Mouse (Mus musculus): Measurements from ENCODE around the gene Ttc37. TPM values are rescaled to one million over a fixed set of nuclear protein-coding genes. Genes with fewer than 3 reads are reported as not detected.

Ttc37 gene
- polyA plus RNA-seq, 1 experiment from 2014 or later = 20.6 TPM

DNA sequence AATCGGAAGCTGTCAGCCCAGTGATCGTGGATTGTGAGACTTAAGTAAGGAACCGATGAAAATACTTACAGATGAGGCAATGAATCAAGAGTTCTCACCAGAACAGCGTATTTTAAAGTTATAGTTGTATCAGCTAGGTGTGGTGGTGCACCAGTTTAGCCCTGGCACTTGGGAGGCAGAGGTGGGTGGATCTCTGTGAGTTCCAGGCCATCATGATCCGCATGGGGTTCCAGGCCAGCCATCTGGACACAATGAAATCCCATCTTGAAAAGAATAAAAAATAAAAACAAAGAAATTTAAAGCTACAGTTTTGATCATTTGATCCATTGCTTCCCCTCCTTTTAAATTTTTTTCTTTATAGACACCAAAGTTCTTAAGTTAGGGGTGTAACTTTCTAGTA is 89.1 kb downstream of the Ttc37 start:
- no peak for DNase-seq (ENCODE audit: low spot score)
- no peak for ATAC-seq (ENCODE audit: insufficient number of reproducible peaks, low FRiP score, low TSS enrichment, low read depth)
- H3K4me1 ChIP-seq (ENCODE audit: control insufficient read depth, insufficient read depth, low read length) = no peaks in the 10 kb centered on the region
- 97% methylated on average over 5 of the region's 5 CpGs for WGBS
- no peak overlapping the region for H3K27ac ChIP-seq (replicated peaks; ENCODE audit: low read depth, low read length)
- no peaks in the 10 kb centered on the region for H3K9me3 ChIP-seq (ENCODE audit: control insufficient read depth, low read length)
- no peak overlapping the region for H3K4me3 ChIP-seq (ENCODE audit: low read depth, low read length)
- no peaks in the 10 kb centered on the region for H3K27me3 ChIP-seq (ENCODE audit: control insufficient read depth, insufficient read depth, low read length)
- H3K36me3 ChIP-seq (ENCODE audit: control insufficient read depth, insufficient read depth, low read length) = peaks cover 2% of the 10 kb centered on the region; the same call in 1 of the 2 replicates
- H3K4me2 ChIP-seq (ENCODE audit: low read depth, severe bottlenecking) = no peak overlapping the region
- no peak overlapping the region for H3K9ac ChIP-seq (ENCODE audit: low read length)

DNA sequence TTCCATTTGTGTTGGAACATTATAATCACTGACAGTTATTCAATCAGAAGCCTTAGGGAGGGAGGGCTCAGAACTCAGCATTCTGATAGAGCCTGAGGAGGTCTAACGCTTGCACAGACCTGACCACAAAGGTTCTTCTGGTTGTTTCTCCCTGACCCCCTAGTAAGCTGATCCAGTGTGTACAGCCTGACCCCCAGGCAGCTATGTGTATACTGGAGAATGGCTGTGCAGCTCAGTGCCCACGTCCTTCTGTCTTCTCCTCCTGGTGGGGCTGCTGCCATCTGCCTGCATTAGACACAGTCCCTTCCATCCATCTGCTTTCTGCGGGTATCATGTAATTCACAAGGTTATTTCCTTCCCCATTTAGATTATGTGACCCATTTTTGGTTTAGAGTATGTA is 90.7 kb downstream of the Ttc37 start:
- Histone ChIP-seq H3K9ac (ENCODE audit: low read length) (no peak overlapping the region), H3K36me3 (ENCODE audit: control insufficient read depth, insufficient read depth, low read length) (peaks cover 2% of the 10 kb centered on the region; the same call in 1 of the 2 replicates), H3K4me3 (ENCODE audit: low read depth, low read length) (no peak overlapping the region), H3K27ac (replicated peaks; ENCODE audit: low read depth, low read length) (no peak overlapping the region), H3K27me3 (ENCODE audit: control insufficient read depth, insufficient read depth, low read length) (no peaks in the 10 kb centered on the region), H3K4me1 (ENCODE audit: control insufficient read depth, insufficient read depth, low read length) (no peaks in the 10 kb centered on the region), H3K4me2 (ENCODE audit: low read depth, severe bottlenecking) (no peak overlapping the region), H3K9me3 (ENCODE audit: control insufficient read depth, low read length) (no peaks in the 10 kb centered on the region)
- ATAC-seq (ENCODE audit: insufficient number of reproducible peaks, low FRiP score, low TSS enrichment, low read depth) = no peak
- WGBS = 91% methylated on average over 3 of the region's 3 CpGs
- no peak for DNase-seq (ENCODE audit: low spot score)

DNA sequence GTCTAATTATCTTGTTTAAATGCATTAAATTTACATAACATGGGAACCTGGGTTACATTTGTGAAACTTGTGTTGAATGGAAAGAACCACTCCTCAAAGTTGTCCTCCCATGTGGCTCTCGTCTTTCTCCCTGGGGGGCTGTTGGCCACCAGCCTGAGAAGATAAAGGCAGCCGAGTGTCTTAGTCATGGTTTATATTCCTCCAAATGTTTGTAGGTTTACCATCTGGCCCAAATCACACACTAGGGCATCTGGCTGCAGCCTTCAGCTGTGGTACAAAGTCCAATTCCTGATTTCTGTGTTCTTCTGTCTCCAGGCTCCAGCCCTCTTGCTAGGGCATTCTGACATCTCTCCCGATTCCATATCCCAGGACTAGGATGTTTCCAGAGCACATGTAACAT is 91.7 kb downstream of the Ttc37 start:
- Histone ChIP-seq H3K4me3 (ENCODE audit: low read depth, low read length) (no peak overlapping the region), H3K4me1 (ENCODE audit: control insufficient read depth, insufficient read depth, low read length) (no peaks in the 10 kb centered on the region), H3K9ac (ENCODE audit: low read length) (no peak overlapping the region), H3K4me2 (ENCODE audit: low read depth, severe bottlenecking) (no peak overlapping the region), H3K27me3 (ENCODE audit: control insufficient read depth, insufficient read depth, low read length) (no peaks in the 10 kb centered on the region), H3K27ac (replicated peaks; ENCODE audit: low read depth, low read length) (no peak overlapping the region), H3K36me3 (ENCODE audit: control insufficient read depth, insufficient read depth, low read length) (peaks cover 2% of the 10 kb centered on the region; the same call in 1 of the 2 replicates), H3K9me3 (ENCODE audit: control insufficient read depth, low read length) (no peaks in the 10 kb centered on the region)
- DNase-seq (ENCODE audit: low spot score) = no peak
- no peak for ATAC-seq (ENCODE audit: insufficient number of reproducible peaks, low FRiP score, low TSS enrichment, low read depth)
- 81% methylated on average over 3 of the region's 3 CpGs for WGBS

DNA sequence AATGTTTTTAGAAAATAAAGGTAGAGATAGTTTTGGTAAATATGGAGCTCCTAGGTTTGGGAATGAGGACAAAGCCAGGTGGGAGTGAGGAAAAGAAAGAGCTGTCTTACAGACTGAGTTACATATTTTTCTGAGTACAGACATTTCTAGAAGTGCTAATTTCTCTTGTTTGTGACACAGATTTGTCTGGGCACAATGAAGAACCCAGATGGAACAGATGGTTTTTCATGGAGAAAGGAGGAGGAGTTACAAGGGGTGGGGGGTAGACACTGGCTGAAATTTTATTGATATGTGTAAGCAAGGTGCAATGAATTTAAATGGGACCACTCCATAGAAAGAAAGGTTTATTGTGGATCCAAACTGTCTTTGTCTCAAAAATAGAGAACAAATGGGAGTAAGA is 96.4 kb downstream of the Ttc37 start:
- ATAC-seq (ENCODE audit: insufficient number of reproducible peaks, low FRiP score, low TSS enrichment, low read depth) (no peak), DNase-seq (ENCODE audit: low spot score) (no peak)
- H3K4me2 ChIP-seq (ENCODE audit: low read depth, severe bottlenecking) = no peak overlapping the region
- H3K9ac ChIP-seq (ENCODE audit: low read length) = no peak overlapping the region
- no peak overlapping the region for H3K27ac ChIP-seq (replicated peaks; ENCODE audit: low read depth, low read length)
- no peaks in the 10 kb centered on the region for H3K27me3 ChIP-seq (ENCODE audit: control insufficient read depth, insufficient read depth, low read length)
- H3K4me3 ChIP-seq (ENCODE audit: low read depth, low read length) = no peak overlapping the region
- H3K36me3 ChIP-seq (ENCODE audit: control insufficient read depth, insufficient read depth, low read length) = peaks cover 2% of the 10 kb centered on the region; the same call in 1 of the 2 replicates
- H3K9me3 ChIP-seq (ENCODE audit: control insufficient read depth, low read length) = no peaks in the 10 kb centered on the region
- H3K4me1 ChIP-seq (ENCODE audit: control insufficient read depth, insufficient read depth, low read length) = no peaks in the 10 kb centered on the region

DNA sequence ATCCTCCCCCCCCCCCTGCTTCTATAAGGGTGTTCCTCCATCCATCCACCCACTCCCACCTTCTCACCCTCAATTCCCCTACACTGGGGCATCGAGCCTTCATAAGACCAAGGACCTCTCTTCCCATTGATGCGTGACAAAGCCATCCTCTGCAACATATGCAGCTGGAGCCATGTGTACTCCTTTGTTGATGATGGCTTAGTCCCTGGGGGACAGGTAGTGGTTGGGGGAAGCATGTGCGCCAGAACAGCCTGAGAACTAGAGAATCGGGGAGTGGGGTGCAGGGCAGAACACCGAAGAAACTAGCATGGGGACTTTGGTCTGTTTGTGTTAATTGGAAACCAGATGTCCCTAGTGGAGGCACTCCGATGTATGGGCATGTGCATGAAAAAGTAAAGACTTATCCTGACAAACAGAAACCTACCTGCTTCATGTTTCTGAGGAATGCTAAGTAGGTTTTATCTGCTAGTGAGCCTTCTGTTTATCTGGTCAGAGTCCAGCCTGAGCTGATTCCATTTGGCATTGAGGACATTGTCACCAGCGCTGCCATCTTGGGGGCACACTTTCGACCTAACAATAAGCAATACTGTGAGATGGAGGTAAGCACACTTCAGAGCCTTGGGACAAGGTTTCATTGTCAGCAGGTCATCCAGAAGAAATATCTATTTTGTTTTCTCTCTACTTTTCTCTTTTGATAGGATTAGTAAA is 97.1 kb downstream of the Ttc37 start:
- Histone ChIP-seq H3K27ac (replicated peaks; ENCODE audit: low read depth, low read length) (no peak overlapping the region), H3K36me3 (ENCODE audit: control insufficient read depth, insufficient read depth, low read length) (0 out of 2 replicates have a peak, but pooled peaks cover under 1% of the 10 kb centered on the region), H3K9me3 (ENCODE audit: control insufficient read depth, low read length) (no peaks in the 10 kb centered on the region), H3K4me3 (ENCODE audit: low read depth, low read length) (no peak overlapping the region), H3K4me1 (ENCODE audit: control insufficient read depth, insufficient read depth, low read length) (no peaks in the 10 kb centered on the region), H3K4me2 (ENCODE audit: low read depth, severe bottlenecking) (no peak overlapping the region), H3K9ac (ENCODE audit: low read length) (no peak overlapping the region), H3K27me3 (ENCODE audit: control insufficient read depth, insufficient read depth, low read length) (no peaks in the 10 kb centered on the region)
- no peak for ATAC-seq (ENCODE audit: insufficient number of reproducible peaks, low FRiP score, low TSS enrichment, low read depth)
- WGBS = 95% methylated on average over 8 of the region's 8 CpGs
- no peak for DNase-seq (ENCODE audit: low spot score)

DNA sequence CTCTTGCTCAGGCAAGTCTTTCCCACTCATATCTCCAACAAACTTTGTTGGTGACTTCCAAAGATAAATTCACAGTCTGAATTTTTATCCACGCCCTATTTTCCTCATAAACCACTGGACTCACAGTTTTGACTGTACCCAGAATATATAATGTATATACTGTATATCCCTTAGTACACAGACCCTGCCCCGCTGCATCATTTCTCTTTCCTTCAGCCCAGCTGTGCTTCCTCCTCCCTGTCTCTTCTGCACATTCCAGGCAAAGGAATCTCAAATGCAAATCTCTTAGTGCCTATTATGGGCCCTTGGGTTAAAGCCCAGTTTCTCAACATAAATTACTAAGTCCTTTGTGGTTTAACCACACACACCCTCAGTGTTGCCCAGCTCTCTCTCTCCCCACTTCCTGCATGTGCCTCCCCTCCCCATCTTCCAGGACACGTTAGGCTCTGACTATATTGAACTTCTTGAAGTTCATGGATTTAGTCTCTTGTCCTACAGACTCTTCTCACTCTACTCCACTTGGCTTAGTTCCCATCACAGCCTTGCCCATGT is 98.8 kb downstream of the Ttc37 start:
- Histone ChIP-seq H3K4me1 (ENCODE audit: control insufficient read depth, insufficient read depth, low read length) (no peaks in the 10 kb centered on the region), H3K4me3 (ENCODE audit: low read depth, low read length) (no peak overlapping the region), H3K9ac (ENCODE audit: low read length) (no peak overlapping the region), H3K9me3 (ENCODE audit: control insufficient read depth, low read length) (no peaks in the 10 kb centered on the region), H3K36me3 (ENCODE audit: control insufficient read depth, insufficient read depth, low read length) (no peaks in the 10 kb centered on the region), H3K27ac (replicated peaks; ENCODE audit: low read depth, low read length) (no peak overlapping the region), H3K27me3 (ENCODE audit: control insufficient read depth, insufficient read depth, low read length) (no peaks in the 10 kb centered on the region), H3K4me2 (ENCODE audit: low read depth, severe bottlenecking) (no peak overlapping the region)
- DNase-seq (ENCODE audit: low spot score) (no peak), ATAC-seq (ENCODE audit: insufficient number of reproducible peaks, low FRiP score, low TSS enrichment, low read depth) (no peak)
- WGBS = 88% methylated on average over 3 of the region's 3 CpGs

DNA sequence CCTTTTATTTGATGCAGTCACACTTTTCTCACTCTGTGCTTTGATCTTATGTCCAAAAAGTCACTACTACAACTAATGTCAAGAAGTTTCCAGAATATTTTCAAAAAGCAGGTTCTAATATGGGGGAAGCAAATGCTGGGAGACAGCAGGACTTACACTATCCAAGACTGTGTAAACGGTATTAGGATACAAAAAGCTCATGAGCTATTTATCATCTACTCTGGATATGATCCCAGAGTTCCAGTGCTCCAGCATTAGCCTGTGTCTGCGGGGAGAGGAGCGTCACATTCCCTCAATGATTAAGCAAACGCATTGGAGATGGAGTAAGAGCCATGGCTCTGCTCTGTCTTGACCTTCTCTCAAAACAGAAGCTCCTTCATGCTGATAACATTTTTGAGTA is 101.4 kb downstream of the Ttc37 start:
- no peaks in the 10 kb centered on the region for H3K4me1 ChIP-seq (ENCODE audit: control insufficient read depth, insufficient read depth, low read length)
- ATAC-seq (ENCODE audit: insufficient number of reproducible peaks, low FRiP score, low TSS enrichment, low read depth) (no peak), DNase-seq (ENCODE audit: low spot score) (no peak)
- H3K27ac ChIP-seq (replicated peaks; ENCODE audit: low read depth, low read length) = no peak overlapping the region
- no peak overlapping the region for H3K4me2 ChIP-seq (ENCODE audit: low read depth, severe bottlenecking)
- no peaks in the 10 kb centered on the region for H3K9me3 ChIP-seq (ENCODE audit: control insufficient read depth, low read length)
- no peaks in the 10 kb centered on the region for H3K27me3 ChIP-seq (ENCODE audit: control insufficient read depth, insufficient read depth, low read length)
- H3K9ac ChIP-seq (ENCODE audit: low read length) = no peak overlapping the region
- no peak overlapping the region for H3K4me3 ChIP-seq (ENCODE audit: low read depth, low read length)
- H3K36me3 ChIP-seq (ENCODE audit: control insufficient read depth, insufficient read depth, low read length) = no peaks in the 10 kb centered on the region
- WGBS = 92% methylated on average over 4 of the region's 4 CpGs

DNA sequence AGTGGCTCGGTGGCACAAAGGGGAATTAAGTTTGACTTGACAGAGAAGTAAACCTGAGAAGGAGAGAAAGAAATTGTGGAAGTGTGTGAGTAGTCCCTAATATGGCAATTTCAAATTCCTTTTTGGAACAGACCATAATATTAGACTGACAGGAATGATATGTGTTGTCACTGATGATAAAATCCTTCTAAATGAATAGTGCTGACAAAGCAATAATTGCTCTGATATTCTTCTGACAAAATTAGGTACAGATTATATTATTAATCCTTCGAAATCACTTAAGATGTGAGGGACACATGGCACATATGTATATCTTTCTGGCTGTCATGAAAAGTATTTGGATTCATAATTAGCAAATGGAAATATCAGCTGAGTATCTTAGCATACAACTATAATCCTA is 116.4 kb downstream of the Ttc37 start:
- no peak overlapping the region for H3K4me2 ChIP-seq (ENCODE audit: low read depth, severe bottlenecking)
- H3K4me1 ChIP-seq (ENCODE audit: control insufficient read depth, insufficient read depth, low read length) = no peaks in the 10 kb centered on the region
- H3K36me3 ChIP-seq (ENCODE audit: control insufficient read depth, insufficient read depth, low read length) = no peaks in the 10 kb centered on the region
- no peak overlapping the region for H3K4me3 ChIP-seq (ENCODE audit: low read depth, low read length)
- DNase-seq (ENCODE audit: low spot score) (no peak), ATAC-seq (ENCODE audit: insufficient number of reproducible peaks, low FRiP score, low TSS enrichment, low read depth) (no peak)
- H3K9ac ChIP-seq (ENCODE audit: low read length) = no peak overlapping the region
- no peaks in the 10 kb centered on the region for H3K9me3 ChIP-seq (ENCODE audit: control insufficient read depth, low read length)
- no peaks in the 10 kb centered on the region for H3K27me3 ChIP-seq (ENCODE audit: control insufficient read depth, insufficient read depth, low read length)
- 81% methylated on average over 2 of the region's 2 CpGs for WGBS
- H3K27ac ChIP-seq (replicated peaks; ENCODE audit: low read depth, low read length) = no peak overlapping the region

DNA sequence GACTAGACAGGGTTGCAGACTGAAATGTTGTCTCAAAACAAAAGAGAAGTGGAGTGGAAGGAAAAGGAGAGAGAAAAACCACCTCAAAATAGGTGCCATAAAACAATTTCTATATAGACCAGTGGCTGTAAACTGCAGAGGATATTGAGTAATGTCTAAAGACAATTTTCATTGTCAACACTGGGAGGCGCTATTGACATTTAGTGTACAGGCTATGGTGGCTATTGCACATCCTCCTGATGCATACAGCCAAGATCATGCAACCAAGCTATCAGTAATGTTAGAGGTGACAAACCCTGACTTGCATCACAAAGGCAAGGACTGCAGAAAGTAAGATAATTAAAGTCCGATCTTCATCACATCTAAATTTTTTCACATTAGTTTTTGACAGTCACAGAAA is 116.9 kb downstream of the Ttc37 start:
- Histone ChIP-seq H3K4me1 (ENCODE audit: control insufficient read depth, insufficient read depth, low read length) (no peaks in the 10 kb centered on the region), H3K4me3 (ENCODE audit: low read depth, low read length) (no peak overlapping the region), H3K9ac (ENCODE audit: low read length) (no peak overlapping the region), H3K9me3 (ENCODE audit: control insufficient read depth, low read length) (no peaks in the 10 kb centered on the region), H3K36me3 (ENCODE audit: control insufficient read depth, insufficient read depth, low read length) (no peaks in the 10 kb centered on the region), H3K27me3 (ENCODE audit: control insufficient read depth, insufficient read depth, low read length) (no peaks in the 10 kb centered on the region), H3K4me2 (ENCODE audit: low read depth, severe bottlenecking) (no peak overlapping the region), H3K27ac (replicated peaks; ENCODE audit: low read depth, low read length) (no peak overlapping the region)
- ATAC-seq (ENCODE audit: insufficient number of reproducible peaks, low FRiP score, low TSS enrichment, low read depth) = no peak
- DNase-seq (ENCODE audit: low spot score) = no peak
- WGBS = 51% methylated on average over 2 of the region's 2 CpGs
